Mouse (Mus musculus): ENCODE results near the gene Rbm43. TPM values are rescaled to one million over a fixed set of nuclear protein-coding genes. Genes with fewer than 3 reads are reported as not detected.

The Rbm43 gene
- total and polyA plus RNA-seq, 2 experiments: 2.3 to 6.1 TPM

DNA sequence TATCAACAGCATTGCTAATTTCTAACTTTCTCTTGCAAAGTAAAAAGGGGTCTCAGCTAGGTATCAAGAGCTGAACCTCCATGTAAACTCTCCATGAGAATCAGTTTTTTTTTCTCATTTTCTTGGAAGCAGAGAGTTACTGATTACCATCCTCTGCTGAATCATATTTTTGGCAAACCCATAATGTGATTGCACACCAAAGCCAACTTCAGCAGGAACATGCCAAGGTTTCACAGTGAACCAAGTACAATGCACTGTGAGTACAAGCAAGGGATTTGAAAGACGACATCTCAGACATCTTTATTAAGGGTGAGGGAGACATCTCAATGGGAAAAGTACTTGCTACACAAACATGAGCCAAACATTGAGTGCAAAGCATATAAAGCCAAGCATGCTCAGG, 54.8 kb downstream of the Rbm43 start:
- no peak overlapping the region for H3K4me3 ChIP-seq (ENCODE audit: insufficient read depth, low read depth, low read length)
- H3K27me3 ChIP-seq (ENCODE audit: control insufficient read depth, insufficient read depth, low read length): no peaks in the 10 kb centered on the region
- peak; percentile 6 for DNase-seq (ENCODE audit: extremely low read depth, low read depth, low spot score)
- H3K36me3 ChIP-seq (ENCODE audit: control insufficient read depth, insufficient read depth, low read length): no peaks in the 10 kb centered on the region
- no peaks in the 10 kb centered on the region for H3K79me2 ChIP-seq (ENCODE audit: control insufficient read depth, insufficient read depth, low read length)
- TF ChIP-seq POLR2A (IDR thresholded peaks at IDR 0.05; ENCODE audit: extremely low read depth, insufficient read depth, low read length): no peak
- no peak for TF ChIP-seq CTCF (IDR thresholded peaks at IDR 0.05; ENCODE audit: low read depth, low read length)
- WGBS: 64% methylated on average over 1 of the region's 1 CpGs
- H3K9ac ChIP-seq (ENCODE audit: low read depth, low read length): no peak overlapping the region
- no peaks in the 10 kb centered on the region for H3K4me1 ChIP-seq (ENCODE audit: control insufficient read depth, insufficient read depth, low read length)
- H3K27ac ChIP-seq (replicated peaks; ENCODE audit: insufficient read depth, low read depth, low read length): no peak overlapping the region

Other genes starting within 250 kb of the Rbm43 start
- 29.7 and 54.2 TPM in 2 replicates for gene Nmi, start 38.3 kb upstream of the Rbm43 start, total RNA-seq (2014; rRNA removed)
- gene Nmi, start 38.3 kb upstream of the Rbm43 start, polyA plus RNA-seq (2012; rRNA removed): 5.9 and 7.4 TPM in 2 replicates
- 0.09 and 0.13 TPM in 2 replicates for gene Tnfaip6, start 102.8 kb upstream of the Rbm43 start, total RNA-seq (2014; rRNA removed)
- not detected in 2 replicates for gene Tnfaip6, start 102.8 kb upstream of the Rbm43 start, polyA plus RNA-seq (2012; rRNA removed)
- 12.8 and 13.3 TPM in 2 replicates for gene Rif1, start 137.7 kb upstream of the Rbm43 start, total RNA-seq (2014; rRNA removed)
- 0.54 and 1.1 TPM in 2 replicates for gene Rif1, start 137.7 kb upstream of the Rbm43 start, polyA plus RNA-seq (2012; rRNA removed)